Mouse (Mus musculus) embryonic fibroblast, embryonic 13.5 days (primary cell): ENCODE measurements around the gene Tnfsf10.

Source experiments
- CTCF ChIP-seq: IDR thresholded peaks from 2 replicates; pipeline ENCODE4 v1.5.1; 2011; ENCODE audit warnings: mild to moderate bottlenecking, control low read depth, low read length, moderate library complexity, borderline replicate concordance; ENCODE audit not compliant: insufficient read depth
- POLR2A ChIP-seq: IDR thresholded peaks from 2 replicates; pipeline ENCODE4 v1.6.1; 2011; ENCODE audit warnings: low read depth, mild to moderate bottlenecking, control low read depth, low read length, moderate library complexity

DNA sequence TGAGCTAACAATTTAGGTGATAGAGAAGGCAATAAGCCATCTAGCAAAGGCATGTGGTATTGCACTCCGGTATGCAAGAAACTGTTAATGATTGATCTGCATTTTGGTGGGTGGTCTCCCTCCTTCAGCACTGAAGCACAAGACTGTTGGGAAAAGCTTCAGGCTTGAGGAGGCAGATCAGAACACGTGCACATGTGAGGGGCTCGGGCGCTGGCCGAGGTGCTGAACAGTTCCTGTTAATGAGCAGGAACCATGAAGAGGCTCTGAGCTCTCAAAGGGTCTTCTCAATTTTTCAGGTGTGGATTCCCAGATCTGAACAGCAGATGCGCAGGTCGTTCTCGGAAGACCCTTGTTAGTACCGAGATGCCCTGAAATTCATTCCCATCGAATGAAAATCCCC is 53.3 kb downstream of the Tnfsf10 start:
- TF ChIP-seq CTCF (no peak), POLR2A (no peak)
